Mouse (Mus musculus) forebrain, postnatal 0 days (tissue): ENCODE results near the gene Cux1. TPM values are rescaled to one million over a fixed set of nuclear protein-coding genes. Genes with fewer than 3 reads are reported as not detected.

Experiments used
- ATAC-seq: fragments of 200-750 bp; cut with Nextera tagmentation; 2 replicates; pipeline ENCODE4 v1.8.0; 2017; ENCODE audit warnings: mild to moderate bottlenecking, moderate library complexity
- DNase-seq: peaks from one replicate; pipeline ENCODE4 v3.0.0-alpha.2; 2015
- H3K27ac ChIP-seq: fragments of 300-500 bp; sonication (generic); 2 replicates; pipeline ENCODE4 v1.5.1; 2014; ENCODE audit warnings: low read depth, mild to moderate bottlenecking, antibody characterized with exemption, low read length, moderate library complexity, mixed read lengths
- H3K27me3 ChIP-seq: fragments of 300-500 bp; sonication (generic); 2 replicates; pipeline ENCODE4 v1.6.1; 2014; ENCODE audit warnings: mild to moderate bottlenecking, low read length, mixed read lengths; ENCODE audit not compliant: insufficient read depth
- H3K36me3 ChIP-seq: fragments of 300-500 bp; sonication (generic); 2 replicates; pipeline ENCODE4 v1.6.1; 2014; ENCODE audit warnings: mild to moderate bottlenecking, moderate library complexity; ENCODE audit not compliant: insufficient read depth
- H3K4me1 ChIP-seq: fragments of 300-500 bp; sonication (generic); 2 replicates; pipeline ENCODE4 v1.6.1; 2014; ENCODE audit warnings: antibody characterized with exemption; ENCODE audit not compliant: insufficient read depth
- H3K4me2 ChIP-seq: fragments of 300-500 bp; sonication (generic); 2 replicates; pipeline ENCODE4 v1.6.1; 2014; ENCODE audit warnings: low read depth, mild to moderate bottlenecking, moderate library complexity
- H3K4me3 ChIP-seq: fragments of 300-500 bp; sonication (generic); 2 replicates; pipeline ENCODE4 v1.5.1; 2014; ENCODE audit warnings: low read depth, low read length, mixed read lengths
- H3K9ac ChIP-seq: fragments of 300-500 bp; sonication (generic); 2 replicates; pipeline ENCODE4 v1.6.1; 2014; ENCODE audit warnings: mild to moderate bottlenecking
- H3K9me3 ChIP-seq: fragments of 300-500 bp; sonication (generic); 2 replicates; pipeline ENCODE4 v1.6.1; 2016; ENCODE audit warnings: low read length
- CTCF ChIP-seq: sonication (generic); IDR thresholded peaks from 2 replicates; pipeline ENCODE4 v1.5.1; 2016; ENCODE audit warnings: antibody characterized with exemption, control low read depth, low read depth
- WGBS: fragments of 180-500 bp; shearing (Covaris S2); extraction: QIAGEN DNeasy Blood & Tissue Kit; methylation state at CpG from one replicate; pipeline ENCODE4 v1.1.7; 2014; 5-methylcytosine and 5-hydroxymethylcytosine counted together
- microRNA-seq, 2 experiments: library from miRNA; unstranded; fragments of <30 nt; microRNA quantifications; one replicate each; pipeline ENCODE4; 2016
- polyA plus RNA-seq: library from polyadenylated mRNA; unstranded; fragments of >200 nt; fragmentation: Nextera tagmentation; extraction: Ambion mirVana; gene quantifications from 2 replicates; pipeline ENCODE4 v1.2.1, GENCODE M21; 2015
- total RNA-seq: library from RNA; depleted of rRNA; stranded (reverse); fragments of >200 nt; gene quantifications from 2 replicates; pipeline ENCODE4 v1.2.3, GENCODE M21; 2014; rRNA removed

Cux1 gene
- total and polyA plus RNA-seq, 2 experiments from 2014 or later, result 86.0 to 141 TPM

- Histone ChIP-seq H3K36me3 (no peaks in the 10 kb centered on the region), H3K4me3 (no peak overlapping the region), H3K27me3 (no peaks in the 10 kb centered on the region), H3K27ac (no peak overlapping the region), H3K4me1 (no peaks in the 10 kb centered on the region), H3K9me3 (no peaks in the 10 kb centered on the region), H3K4me2 (no peak overlapping the region), H3K9ac (no peak overlapping the region)
- no peak for ATAC-seq
- DNase-seq, result no peak
- 77% methylated on average over 5 of the region's 5 CpGs for WGBS
- no peak for TF ChIP-seq CTCF
Measured at GRCm38 (mm10) chr5:136210549-136210948, 356.7 kb downstream of the Cux1 start.

GRCm38 (mm10) chr5:136201832-136202231, 365.5 kb downstream of the Cux1 start:
- peak; percentile 97 for TF ChIP-seq CTCF
- Histone ChIP-seq H3K9me3 (no peaks in the 10 kb centered on the region), H3K36me3 (0 out of 2 replicates have a peak, but pooled peaks cover 3% of the 10 kb centered on the region), H3K4me2 (no peak overlapping the region), H3K4me3 (no peak overlapping the region), H3K9ac (no peak overlapping the region), H3K27ac (no peak overlapping the region), H3K27me3 (no peaks in the 10 kb centered on the region), H3K4me1 (peaks cover 10% of the 10 kb centered on the region)
- peak; percentile 90 for DNase-seq
- 28% methylated on average over 7 of the region's 7 CpGs for WGBS
- peak; percentile 62 for ATAC-seq

GRCm38 (mm10) chr5:136199526-136199925, 367.8 kb downstream of the Cux1 start:
- Histone ChIP-seq H3K36me3 (peaks cover 18% of the 10 kb centered on the region), H3K27ac (no peak overlapping the region), H3K9ac (peak overlapping the region; percentile 75; the same call in 1 of the 2 replicates), H3K4me1 (peaks cover 10% of the 10 kb centered on the region), H3K4me3 (peak overlapping the region; percentile 94), H3K27me3 (no peaks in the 10 kb centered on the region), H3K4me2 (peak overlapping the region; percentile 89), H3K9me3 (no peaks in the 10 kb centered on the region)
- no peak for ATAC-seq
- TF ChIP-seq CTCF, result 0 out of 2 replicates have a peak, but pooled peaks have one; percentile 29
- DNase-seq, result no peak
- 22% methylated on average over 11 of the region's 11 CpGs for WGBS

- DNase-seq (peak; percentile 99), ATAC-seq (peak; percentile 90)
- peak within 1 kb of the TSS; percentile 75 for H3K9ac ChIP-seq
- peak within 1 kb of the TSS; percentile 94 for H3K4me3 ChIP-seq
- under 1% methylated on average over 62 of the region's 62 CpGs for WGBS
- peak within 1 kb of the TSS; percentile 89 for H3K4me2 ChIP-seq
- no peak; the same call in 1 of the 2 replicates for TF ChIP-seq CTCF
- H3K9me3 ChIP-seq, result no peaks in the 10 kb centered on the region
- peaks cover 10% of the 10 kb centered on the region for H3K4me1 ChIP-seq
- peak within 1 kb of the TSS; percentile 81 for H3K27ac ChIP-seq
- no peaks in the 10 kb centered on the region for H3K27me3 ChIP-seq
- peaks cover 26% of the 10 kb centered on the region for H3K36me3 ChIP-seq
Measured at GRCm38 (mm10) chr5:136198474-136199391, 368.6 kb downstream of the Cux1 start, which contains the start of gene Prkrip1. TSS of gene Prkrip1 (minus strand) at chr5:136198963.

Small RNAs within 50 kb of the gene (microRNA-seq; reads per million reads assigned to microRNA genes)
- gene Mir721, result 0 reads per million in 2 experiments

Other genes with a start within 250 kb of the Cux1 start
- gene Myl10, start 125.7 kb upstream of the Cux1 start, total RNA-seq, result not detected in 2 replicates
- not detected in 2 replicates for gene Myl10, start 125.7 kb upstream of the Cux1 start, polyA plus RNA-seq